Mouse (Mus musculus): ENCODE data around the gene Rpl13. TPM values are rescaled to one million over a fixed set of nuclear protein-coding genes. Genes with fewer than 3 reads are reported as not detected.
A peak's percentile ranks its signal among the peaks of the same experiment; 100 is the strongest.

The Rpl13 gene
- polyA plus RNA-seq, 1 experiment from 2014 or later, result 1,789 TPM

DNA sequence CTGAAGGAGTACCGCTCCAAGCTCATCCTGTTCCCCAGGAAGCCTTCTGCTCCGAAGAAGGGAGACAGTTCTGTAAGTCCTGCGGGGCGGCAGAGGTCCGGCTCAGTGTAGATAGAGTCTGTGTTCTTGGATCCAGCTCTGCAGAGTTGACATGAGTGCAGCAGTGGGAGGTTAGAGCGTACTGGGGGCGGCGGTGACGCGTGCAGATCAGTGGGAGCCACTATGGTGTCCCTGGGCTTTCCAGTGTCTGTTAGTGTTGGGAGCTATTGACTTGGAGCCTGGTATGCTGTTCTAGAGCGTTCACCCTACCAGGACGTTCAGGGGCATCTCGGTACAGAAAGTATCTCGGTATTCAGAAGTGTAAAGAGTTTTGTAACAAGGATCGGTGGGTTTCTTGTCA, 1.1 kb downstream of the Rpl13 start:
- Histone ChIP-seq H3K9ac (ENCODE audit: low read depth, low read length) (peak overlapping the region; percentile 97), H3K27me3 (replicated peaks; ENCODE audit: control insufficient read depth, insufficient read depth, low read length) (no peaks in the 10 kb centered on the region), H3K4me2 (ENCODE audit: low read depth, low read length) (peak overlapping the region; percentile 84), H3K36me3 (ENCODE audit: control insufficient read depth, insufficient read depth, low read length) (peaks cover 36% of the 10 kb centered on the region), H3K4me3 (ENCODE audit: low read depth, low read length) (peak overlapping the region; percentile 83), H3K9me3 (ENCODE audit: control insufficient read depth, low read length) (no peaks in the 10 kb centered on the region), H3K27ac (replicated peaks; ENCODE audit: low read depth, low read length) (peak overlapping the region; percentile 93), H3K4me1 (ENCODE audit: control insufficient read depth, insufficient read depth, low read length) (peaks cover 8% of the 10 kb centered on the region; the same call in 1 of the 2 replicates)
- DNase-seq (ENCODE audit: low spot score), result no peak
- 19% methylated on average over 14 of the region's 15 CpGs for WGBS
- ATAC-seq (ENCODE audit: low read depth), result no peak

- peak overlapping the region; percentile 97 for H3K9ac ChIP-seq (ENCODE audit: low read depth, low read length)
- H3K27ac ChIP-seq (replicated peaks; ENCODE audit: low read depth, low read length), result 0 out of 2 replicates have a peak overlapping the region, but pooled peaks have one; percentile 3
- DNase-seq (ENCODE audit: low spot score), result no peak
- peaks cover 8% of the 10 kb centered on the region; the same call in 1 of the 2 replicates for H3K4me1 ChIP-seq (ENCODE audit: control insufficient read depth, insufficient read depth, low read length)
- no peak for ATAC-seq (ENCODE audit: low read depth)
- H3K4me3 ChIP-seq (ENCODE audit: low read depth, low read length), result peak overlapping the region; percentile 83
- 77% methylated on average over 6 of the region's 6 CpGs for WGBS
- no peaks in the 10 kb centered on the region for H3K9me3 ChIP-seq (ENCODE audit: control insufficient read depth, low read length)
- H3K4me2 ChIP-seq (ENCODE audit: low read depth, low read length), result peak overlapping the region; percentile 84
- H3K27me3 ChIP-seq (replicated peaks; ENCODE audit: control insufficient read depth, insufficient read depth, low read length), result no peaks in the 10 kb centered on the region
- peaks cover 32% of the 10 kb centered on the region for H3K36me3 ChIP-seq (ENCODE audit: control insufficient read depth, insufficient read depth, low read length)
Observed at GRCm38 (mm10) chr8:123104046-123104767, 2.1 kb downstream of the Rpl13 start.

GRCm38 (mm10) chr8:123105553-123106326, 3.6 kb downstream of the Rpl13 start:
- Histone ChIP-seq H3K9ac (ENCODE audit: low read depth, low read length) (no peak overlapping the region), H3K9me3 (ENCODE audit: control insufficient read depth, low read length) (no peaks in the 10 kb centered on the region), H3K4me1 (ENCODE audit: control insufficient read depth, insufficient read depth, low read length) (peaks cover 8% of the 10 kb centered on the region; the same call in 1 of the 2 replicates), H3K36me3 (ENCODE audit: control insufficient read depth, insufficient read depth, low read length) (peaks cover 30% of the 10 kb centered on the region), H3K4me2 (ENCODE audit: low read depth, low read length) (no peak overlapping the region), H3K27me3 (replicated peaks; ENCODE audit: control insufficient read depth, insufficient read depth, low read length) (no peaks in the 10 kb centered on the region), H3K27ac (replicated peaks; ENCODE audit: low read depth, low read length) (no peak overlapping the region), H3K4me3 (ENCODE audit: low read depth, low read length) (no peak overlapping the region)
- 65% methylated on average over 5 of the region's 5 CpGs for WGBS
- peak; percentile 78 for DNase-seq (ENCODE audit: low spot score)
- no peak for ATAC-seq (ENCODE audit: low read depth)

DNA sequence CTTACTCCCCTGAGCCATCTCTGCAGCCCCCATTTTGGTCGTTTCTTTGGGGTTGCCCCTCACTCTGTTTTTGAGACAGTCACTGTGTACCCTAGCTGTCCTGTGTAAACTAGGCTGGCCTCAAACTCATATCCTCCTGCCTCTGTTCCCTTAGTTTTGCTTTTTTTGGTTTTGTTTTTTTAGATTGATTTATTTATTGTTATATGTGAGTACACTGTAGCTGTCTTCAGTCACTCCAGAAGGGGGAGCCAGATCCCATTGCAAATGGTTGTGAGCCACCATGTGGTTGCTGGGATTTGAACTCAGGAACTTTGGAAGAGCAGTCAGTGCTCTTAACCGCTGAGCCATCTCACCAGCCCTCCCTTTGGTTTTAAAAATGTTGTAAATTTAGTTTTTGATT, 4.4 kb downstream of the Rpl13 start:
- ATAC-seq (ENCODE audit: low read depth), result no peak
- DNase-seq (ENCODE audit: low spot score), result no peak
- no peak overlapping the region for H3K4me2 ChIP-seq (ENCODE audit: low read depth, low read length)
- H3K27ac ChIP-seq (replicated peaks; ENCODE audit: low read depth, low read length), result no peak overlapping the region
- H3K4me3 ChIP-seq (ENCODE audit: low read depth, low read length), result no peak overlapping the region
- no peaks in the 10 kb centered on the region for H3K9me3 ChIP-seq (ENCODE audit: control insufficient read depth, low read length)
- H3K9ac ChIP-seq (ENCODE audit: low read depth, low read length), result no peak overlapping the region
- H3K27me3 ChIP-seq (replicated peaks; ENCODE audit: control insufficient read depth, insufficient read depth, low read length), result no peaks in the 10 kb centered on the region
- H3K4me1 ChIP-seq (ENCODE audit: control insufficient read depth, insufficient read depth, low read length), result peaks cover 8% of the 10 kb centered on the region; the same call in 1 of the 2 replicates
- WGBS, result 50% methylated on average over 2 of the region's 2 CpGs
- H3K36me3 ChIP-seq (ENCODE audit: control insufficient read depth, insufficient read depth, low read length), result peaks cover 30% of the 10 kb centered on the region

DNA sequence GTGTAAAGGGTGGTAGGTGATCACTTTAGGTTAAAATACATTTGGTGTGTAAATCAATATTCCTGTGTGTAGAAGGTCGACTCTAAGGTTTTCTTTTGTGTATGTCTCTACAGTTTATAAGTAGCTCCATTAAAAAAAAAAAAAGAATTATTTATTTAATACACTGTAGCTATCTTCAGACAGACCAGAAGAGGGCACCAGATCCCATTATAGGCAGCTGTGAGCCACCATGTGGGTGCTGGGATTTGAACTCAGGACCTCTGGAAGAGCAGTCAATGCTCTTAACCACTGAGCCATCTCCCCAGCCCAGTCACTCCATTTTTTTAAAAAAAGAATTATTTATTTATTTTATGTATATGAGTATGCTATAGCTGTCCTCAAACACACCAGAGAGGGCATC, 5.9 kb downstream of the Rpl13 start:
- Histone ChIP-seq H3K27me3 (replicated peaks; ENCODE audit: control insufficient read depth, insufficient read depth, low read length) (no peaks in the 10 kb centered on the region), H3K9me3 (ENCODE audit: control insufficient read depth, low read length) (no peaks in the 10 kb centered on the region), H3K4me3 (ENCODE audit: low read depth, low read length) (no peak overlapping the region), H3K36me3 (ENCODE audit: control insufficient read depth, insufficient read depth, low read length) (peaks cover 28% of the 10 kb centered on the region), H3K4me2 (ENCODE audit: low read depth, low read length) (no peak overlapping the region), H3K4me1 (ENCODE audit: control insufficient read depth, insufficient read depth, low read length) (peaks cover 8% of the 10 kb centered on the region; the same call in 1 of the 2 replicates), H3K27ac (replicated peaks; ENCODE audit: low read depth, low read length) (no peak overlapping the region), H3K9ac (ENCODE audit: low read depth, low read length) (no peak overlapping the region)
- DNase-seq (ENCODE audit: low spot score) (no peak), ATAC-seq (ENCODE audit: low read depth) (no peak)
- WGBS, result 74% methylated on average over 1 of the region's 1 CpGs

- Histone ChIP-seq H3K36me3 (ENCODE audit: control insufficient read depth, insufficient read depth, low read length) (peaks cover 19% of the 10 kb centered on the region), H3K27me3 (replicated peaks; ENCODE audit: control insufficient read depth, insufficient read depth, low read length) (no peaks in the 10 kb centered on the region), H3K4me2 (ENCODE audit: low read depth, low read length) (no peak overlapping the region), H3K9ac (ENCODE audit: low read depth, low read length) (no peak overlapping the region), H3K27ac (replicated peaks; ENCODE audit: low read depth, low read length) (no peak overlapping the region), H3K4me3 (ENCODE audit: low read depth, low read length) (no peak overlapping the region), H3K4me1 (ENCODE audit: control insufficient read depth, insufficient read depth, low read length) (peaks cover 1% of the 10 kb centered on the region; the same call in 1 of the 2 replicates), H3K9me3 (ENCODE audit: control insufficient read depth, low read length) (no peaks in the 10 kb centered on the region)
- no peak for DNase-seq (ENCODE audit: low spot score)
- WGBS, result 81% methylated on average over 5 of the region's 5 CpGs
- no peak for ATAC-seq (ENCODE audit: low read depth)
Observed at GRCm38 (mm10) chr8:123108953-123109352, 6.8 kb downstream of the Rpl13 start.

GRCm38 (mm10) chr8:123110649-123111048, 8.5 kb downstream of the Rpl13 start:
- Histone ChIP-seq H3K36me3 (ENCODE audit: control insufficient read depth, insufficient read depth, low read length) (peaks cover 2% of the 10 kb centered on the region), H3K4me3 (ENCODE audit: low read depth, low read length) (no peak overlapping the region), H3K4me2 (ENCODE audit: low read depth, low read length) (no peak overlapping the region), H3K9me3 (ENCODE audit: control insufficient read depth, low read length) (no peaks in the 10 kb centered on the region), H3K27me3 (replicated peaks; ENCODE audit: control insufficient read depth, insufficient read depth, low read length) (peaks cover 2% of the 10 kb centered on the region), H3K27ac (replicated peaks; ENCODE audit: low read depth, low read length) (no peak overlapping the region), H3K9ac (ENCODE audit: low read depth, low read length) (no peak overlapping the region), H3K4me1 (ENCODE audit: control insufficient read depth, insufficient read depth, low read length) (no peaks in the 10 kb centered on the region)
- ATAC-seq (ENCODE audit: low read depth) (peak; percentile 69), DNase-seq (ENCODE audit: low spot score) (peak; percentile 51)
- 22% methylated on average over 4 of the region's 4 CpGs for WGBS

GRCm38 (mm10) chr8:123112892-123113291, 10.7 kb downstream of the Rpl13 start:
- 76% methylated on average over 9 of the region's 9 CpGs for WGBS
- Histone ChIP-seq H3K4me3 (ENCODE audit: low read depth, low read length) (no peak overlapping the region), H3K9me3 (ENCODE audit: control insufficient read depth, low read length) (no peaks in the 10 kb centered on the region), H3K27ac (replicated peaks; ENCODE audit: low read depth, low read length) (no peak overlapping the region), H3K36me3 (ENCODE audit: control insufficient read depth, insufficient read depth, low read length) (no peaks in the 10 kb centered on the region), H3K9ac (ENCODE audit: low read depth, low read length) (no peak overlapping the region), H3K4me2 (ENCODE audit: low read depth, low read length) (no peak overlapping the region), H3K27me3 (replicated peaks; ENCODE audit: control insufficient read depth, insufficient read depth, low read length) (peaks cover 24% of the 10 kb centered on the region), H3K4me1 (ENCODE audit: control insufficient read depth, insufficient read depth, low read length) (peaks cover 11% of the 10 kb centered on the region; the same call in 1 of the 2 replicates)
- ATAC-seq (ENCODE audit: low read depth), result no peak
- DNase-seq (ENCODE audit: low spot score), result no peak
